Mouse (Mus musculus): ENCODE results near the gene Rbms1. TPM values are rescaled to one million over a fixed set of nuclear protein-coding genes. Genes with fewer than 3 reads are reported as not detected.

The Rbms1 gene
- polyA plus RNA-seq, 1 experiment from 2014 or later: 47.8 TPM

- Histone ChIP-seq H3K4me2 (peak overlapping the region; percentile 48), H3K9ac (no peak overlapping the region), H3K9me3 (replicated peaks) (no peaks in the 10 kb centered on the region), H3K27ac (replicated peaks) (0 out of 2 replicates have a peak overlapping the region, but pooled peaks have one; percentile 9), H3K36me3 (replicated peaks) (no peaks in the 10 kb centered on the region), H3K4me1 (replicated peaks) (no peaks in the 10 kb centered on the region), H3K4me3 (replicated peaks) (peak overlapping the region; percentile 17), H3K27me3 (no peaks in the 10 kb centered on the region)
- peak; percentile 78 for ATAC-seq (ENCODE audit: insufficient read depth)
- 31% methylated on average over 8 of the region's 8 CpGs for WGBS (ENCODE audit: insufficient replicate concordance)
Measured at GRCm38 (mm10) chr2:60940454-60940961, 22.5 kb downstream of the Rbms1 start.

GRCm38 (mm10) chr2:60939957-60940356 lies 23.0 kb downstream of the Rbms1 start:
- H3K9ac ChIP-seq: no peak overlapping the region
- no peaks in the 10 kb centered on the region for H3K9me3 ChIP-seq (replicated peaks)
- peak overlapping the region; percentile 17 for H3K4me3 ChIP-seq (replicated peaks)
- H3K27ac ChIP-seq (replicated peaks): no peak overlapping the region
- no peaks in the 10 kb centered on the region for H3K4me1 ChIP-seq (replicated peaks)
- no peaks in the 10 kb centered on the region for H3K27me3 ChIP-seq
- no peaks in the 10 kb centered on the region for H3K36me3 ChIP-seq (replicated peaks)
- peak overlapping the region; percentile 48 for H3K4me2 ChIP-seq
- 17% methylated on average over 2 of the region's 2 CpGs for WGBS (ENCODE audit: insufficient replicate concordance)
- ATAC-seq (ENCODE audit: insufficient read depth): peak; percentile 44; the same call in 1 of the 2 replicates

- no peak overlapping the region for H3K4me3 ChIP-seq (replicated peaks)
- H3K4me1 ChIP-seq (replicated peaks): no peaks in the 10 kb centered on the region
- H3K9ac ChIP-seq: no peak overlapping the region
- H3K36me3 ChIP-seq (replicated peaks): no peaks in the 10 kb centered on the region
- no peaks in the 10 kb centered on the region for H3K27me3 ChIP-seq
- H3K4me2 ChIP-seq: no peak overlapping the region
- no peak overlapping the region for H3K27ac ChIP-seq (replicated peaks)
- H3K9me3 ChIP-seq (replicated peaks): no peaks in the 10 kb centered on the region
- 80% methylated on average over 14 of the region's 14 CpGs for WGBS (ENCODE audit: insufficient replicate concordance)
- no peak for ATAC-seq (ENCODE audit: insufficient read depth)
Measured at GRCm38 (mm10) chr2:60936910-60937309, 26.1 kb downstream of the Rbms1 start.

GRCm38 (mm10) chr2:60928948-60929347 lies 34.0 kb downstream of the Rbms1 start:
- Histone ChIP-seq H3K4me1 (replicated peaks) (peaks cover 12% of the 10 kb centered on the region; the same call in 1 of the 2 replicates), H3K9ac (no peak overlapping the region), H3K4me3 (replicated peaks) (no peak overlapping the region), H3K9me3 (replicated peaks) (no peaks in the 10 kb centered on the region), H3K27ac (replicated peaks) (no peak overlapping the region), H3K27me3 (no peaks in the 10 kb centered on the region), H3K4me2 (no peak overlapping the region), H3K36me3 (replicated peaks) (no peaks in the 10 kb centered on the region)
- no peak for ATAC-seq (ENCODE audit: insufficient read depth)
- WGBS (ENCODE audit: insufficient replicate concordance): 84% methylated on average over 5 of the region's 5 CpGs

GRCm38 (mm10) chr2:60927906-60928775 lies 34.9 kb downstream of the Rbms1 start:
- Histone ChIP-seq H3K27me3 (no peaks in the 10 kb centered on the region), H3K4me3 (replicated peaks) (no peak overlapping the region), H3K4me1 (replicated peaks) (peaks cover 16% of the 10 kb centered on the region), H3K36me3 (replicated peaks) (no peaks in the 10 kb centered on the region), H3K27ac (replicated peaks) (no peak overlapping the region), H3K4me2 (no peak overlapping the region), H3K9me3 (replicated peaks) (no peaks in the 10 kb centered on the region), H3K9ac (no peak overlapping the region)
- ATAC-seq (ENCODE audit: insufficient read depth): no peak
- 37% methylated on average over 8 of the region's 8 CpGs for WGBS (ENCODE audit: insufficient replicate concordance)

- 57% methylated on average over 5 of the region's 5 CpGs for WGBS (ENCODE audit: insufficient replicate concordance)
Measured at GRCm38 (mm10) chr2:60925063-60925462, 37.9 kb downstream of the Rbms1 start.

GRCm38 (mm10) chr2:60923756-60924544 lies 39.0 kb downstream of the Rbms1 start:
- Histone ChIP-seq H3K27ac (replicated peaks) (no peak overlapping the region), H3K9ac (no peak overlapping the region), H3K9me3 (replicated peaks) (no peaks in the 10 kb centered on the region), H3K4me3 (replicated peaks) (no peak overlapping the region), H3K36me3 (replicated peaks) (no peaks in the 10 kb centered on the region), H3K27me3 (no peaks in the 10 kb centered on the region), H3K4me2 (no peak overlapping the region), H3K4me1 (replicated peaks) (peaks cover 17% of the 10 kb centered on the region)
- ATAC-seq (ENCODE audit: insufficient read depth): no peak
- 42% methylated on average over 11 of the region's 11 CpGs for WGBS (ENCODE audit: insufficient replicate concordance)

More at GRCm38 (mm10) chr2:60925063-60925462, 37.9 kb downstream of the Rbms1 start:
- Histone ChIP-seq H3K9ac (no peak overlapping the region), H3K27me3 (no peaks in the 10 kb centered on the region), H3K36me3 (replicated peaks) (no peaks in the 10 kb centered on the region), H3K4me1 (replicated peaks) (peaks cover 17% of the 10 kb centered on the region), H3K4me2 (no peak overlapping the region), H3K9me3 (replicated peaks) (no peaks in the 10 kb centered on the region), H3K27ac (replicated peaks) (no peak overlapping the region), H3K4me3 (replicated peaks) (no peak overlapping the region)
- no peak for ATAC-seq (ENCODE audit: insufficient read depth)

- Histone ChIP-seq H3K4me1 (replicated peaks) (peaks cover 11% of the 10 kb centered on the region), H3K4me2 (no peak overlapping the region), H3K4me3 (replicated peaks) (no peak overlapping the region), H3K9me3 (replicated peaks) (no peaks in the 10 kb centered on the region), H3K36me3 (replicated peaks) (no peaks in the 10 kb centered on the region), H3K27ac (replicated peaks) (no peak overlapping the region), H3K9ac (no peak overlapping the region), H3K27me3 (no peaks in the 10 kb centered on the region)
- ATAC-seq (ENCODE audit: insufficient read depth): no peak
- WGBS (ENCODE audit: insufficient replicate concordance): 22% methylated on average over 6 of the region's 6 CpGs
Measured at GRCm38 (mm10) chr2:60923111-60923510, 39.9 kb downstream of the Rbms1 start.

- H3K27ac ChIP-seq (replicated peaks): no peak overlapping the region
- H3K4me3 ChIP-seq (replicated peaks): no peak overlapping the region
- ATAC-seq (ENCODE audit: insufficient read depth): no peak
- no peak overlapping the region for H3K4me2 ChIP-seq
- H3K9ac ChIP-seq: no peak overlapping the region
- WGBS (ENCODE audit: insufficient replicate concordance): 59% methylated on average over 5 of the region's 5 CpGs
- no peaks in the 10 kb centered on the region for H3K9me3 ChIP-seq (replicated peaks)
- no peaks in the 10 kb centered on the region for H3K27me3 ChIP-seq
- H3K36me3 ChIP-seq (replicated peaks): no peaks in the 10 kb centered on the region
- H3K4me1 ChIP-seq (replicated peaks): peaks cover 10% of the 10 kb centered on the region
Measured at GRCm38 (mm10) chr2:60922351-60922750, 40.6 kb downstream of the Rbms1 start.

GRCm38 (mm10) chr2:60920076-60920475 lies 42.9 kb downstream of the Rbms1 start:
- Histone ChIP-seq H3K4me2 (no peak overlapping the region), H3K27me3 (no peaks in the 10 kb centered on the region), H3K4me3 (replicated peaks) (no peak overlapping the region), H3K9me3 (replicated peaks) (no peaks in the 10 kb centered on the region), H3K36me3 (replicated peaks) (no peaks in the 10 kb centered on the region), H3K4me1 (replicated peaks) (peaks cover 5% of the 10 kb centered on the region), H3K27ac (replicated peaks) (no peak overlapping the region), H3K9ac (no peak overlapping the region)
- ATAC-seq (ENCODE audit: insufficient read depth): no peak
- WGBS (ENCODE audit: insufficient replicate concordance): 48% methylated on average over 3 of the region's 3 CpGs

GRCm38 (mm10) chr2:60918401-60918800 lies 44.6 kb downstream of the Rbms1 start:
- peaks cover 4% of the 10 kb centered on the region for H3K4me1 ChIP-seq (replicated peaks)
- H3K27me3 ChIP-seq: no peaks in the 10 kb centered on the region
- ATAC-seq (ENCODE audit: insufficient read depth): no peak
- no peak overlapping the region for H3K9ac ChIP-seq
- H3K9me3 ChIP-seq (replicated peaks): no peaks in the 10 kb centered on the region
- WGBS (ENCODE audit: insufficient replicate concordance): 74% methylated on average over 7 of the region's 7 CpGs
- H3K4me3 ChIP-seq (replicated peaks): no peak overlapping the region
- no peaks in the 10 kb centered on the region for H3K36me3 ChIP-seq (replicated peaks)
- H3K4me2 ChIP-seq: no peak overlapping the region
- H3K27ac ChIP-seq (replicated peaks): no peak overlapping the region
